Mouse (Mus musculus) liver, embryonic 16.5 days (tissue): Measurements from ENCODE around the gene Synj1. TPM values are rescaled to one million over a fixed set of nuclear protein-coding genes. Genes with fewer than 3 reads are reported as not detected.

Source experiments
- ATAC-seq: fragments of 200-750 bp; cut with Nextera tagmentation; 2 replicates; pipeline ENCODE4 v1.8.0; 2017; ENCODE audit warnings: low read depth, mild to moderate bottlenecking, moderate number of reproducible peaks, moderate library complexity
- H3K27ac ChIP-seq: fragments of 300-500 bp; sonication (generic); 2 replicates; pipeline ENCODE4 v1.5.1; 2014; ENCODE audit warnings: mild to moderate bottlenecking, low read length
- H3K27me3 ChIP-seq: fragments of 300-500 bp; sonication (generic); 2 replicates; pipeline ENCODE4 v1.6.1; 2014; ENCODE audit warnings: low read depth, low read length, mixed read lengths; ENCODE audit not compliant: control insufficient read depth, insufficient read depth
- H3K36me3 ChIP-seq: fragments of 300-500 bp; sonication (generic); 2 replicates; pipeline ENCODE4 v1.6.1; 2014; ENCODE audit warnings: mild to moderate bottlenecking; ENCODE audit not compliant: control insufficient read depth, insufficient read depth
- H3K4me1 ChIP-seq: fragments of 300-500 bp; sonication (generic); 2 replicates; pipeline ENCODE4 v1.6.1; 2014; ENCODE audit warnings: low read depth, low read length, mixed read lengths; ENCODE audit not compliant: control insufficient read depth
- H3K4me2 ChIP-seq: fragments of 300-500 bp; sonication (generic); 2 replicates; pipeline ENCODE4 v1.6.1; 2014; ENCODE audit warnings: low read depth, low read length, mixed read lengths
- H3K4me3 ChIP-seq: fragments of 300-500 bp; sonication (generic); 2 replicates; pipeline ENCODE4 v1.5.1; 2014; ENCODE audit warnings: low read depth, mild to moderate bottlenecking, low read length
- H3K9ac ChIP-seq: fragments of 300-500 bp; sonication (generic); 2 replicates; pipeline ENCODE4 v1.6.1; 2014; ENCODE audit warnings: low read depth, low read length
- H3K9me3 ChIP-seq: fragments of 300-500 bp; sonication (generic); replicated peaks from 2 replicates; pipeline ENCODE4 v1.6.1; 2016; ENCODE audit warnings: low read length; ENCODE audit not compliant: control insufficient read depth
- WGBS: fragments of 180-500 bp; shearing (Covaris S2); extraction: QIAGEN DNeasy Blood & Tissue Kit; methylation state at CpG from one replicate; pipeline ENCODE4 v1.1.7; 2014; ENCODE audit not compliant: insufficient replicate concordance; 5-methylcytosine and 5-hydroxymethylcytosine counted together
- polyA plus RNA-seq: library from polyadenylated mRNA; unstranded; fragments of >200 nt; fragmentation: Nextera tagmentation; extraction: Ambion mirVana; gene quantifications from 2 replicates; pipeline ENCODE4 v1.2.1, GENCODE M21; 2015

Gene Synj1
- polyA plus RNA-seq, 1 experiment from 2014 or later: 23.8 TPM

DNA sequence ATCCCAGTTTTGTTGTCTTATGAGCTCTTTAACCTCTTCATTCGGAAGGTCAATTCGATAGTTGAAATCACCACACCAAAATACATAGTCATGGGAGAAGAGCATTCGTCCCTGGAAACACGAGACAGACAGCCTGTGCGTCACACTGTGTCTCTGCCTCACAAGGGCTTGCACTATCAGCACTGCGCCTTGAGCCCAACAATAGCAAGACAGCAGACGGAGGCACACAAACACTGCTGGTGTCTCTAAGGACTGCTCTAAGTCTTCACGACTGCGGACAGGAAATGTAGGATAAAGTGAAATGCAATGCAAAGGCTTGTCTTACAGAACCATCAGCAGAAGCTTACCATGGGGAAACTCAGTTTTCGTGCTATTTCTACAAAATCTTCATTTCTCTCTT lies 47.2 kb downstream of the Synj1 start:
- 55% methylated on average over 10 of the region's 10 CpGs for WGBS
- ATAC-seq: peak; percentile 53
- H3K9me3 ChIP-seq: no peaks in the 10 kb centered on the region
- H3K9ac ChIP-seq: no peak overlapping the region
- H3K36me3 ChIP-seq: peaks cover 43% of the 10 kb centered on the region
- no peak overlapping the region for H3K4me3 ChIP-seq
- peak overlapping the region; percentile 39 for H3K27ac ChIP-seq
- H3K4me1 ChIP-seq: peaks cover 27% of the 10 kb centered on the region
- no peaks in the 10 kb centered on the region for H3K27me3 ChIP-seq
- H3K4me2 ChIP-seq: peak overlapping the region; percentile 31

GRCm38 (mm10) chr16:90963231-90963630 lies 47.9 kb downstream of the Synj1 start:
- Histone ChIP-seq H3K27ac (no peak overlapping the region), H3K27me3 (no peaks in the 10 kb centered on the region), H3K36me3 (peaks cover 39% of the 10 kb centered on the region), H3K9ac (no peak overlapping the region), H3K4me2 (no peak overlapping the region), H3K9me3 (no peaks in the 10 kb centered on the region), H3K4me1 (peaks cover 27% of the 10 kb centered on the region), H3K4me3 (no peak overlapping the region)
- 76% methylated on average over 4 of the region's 4 CpGs for WGBS
- no peak for ATAC-seq

GRCm38 (mm10) chr16:90958301-90959085 lies 52.6 kb downstream of the Synj1 start:
- peaks cover 46% of the 10 kb centered on the region for H3K36me3 ChIP-seq

GRCm38 (mm10) chr16:90955494-90955893 lies 55.6 kb downstream of the Synj1 start:
- Histone ChIP-seq H3K36me3 (peaks cover 41% of the 10 kb centered on the region), H3K4me3 (no peak overlapping the region)
- no peak for ATAC-seq

More at GRCm38 (mm10) chr16:90958301-90959085, 52.6 kb downstream of the Synj1 start:
- Histone ChIP-seq H3K4me1 (peaks cover 8% of the 10 kb centered on the region), H3K9me3 (no peaks in the 10 kb centered on the region), H3K9ac (no peak overlapping the region), H3K27me3 (no peaks in the 10 kb centered on the region), H3K4me3 (no peak overlapping the region), H3K4me2 (no peak overlapping the region), H3K27ac (no peak overlapping the region)
- ATAC-seq: no peak
- WGBS: 90% methylated on average over 5 of the region's 5 CpGs

GRCm38 (mm10) chr16:90953770-90954169 lies 57.3 kb downstream of the Synj1 start:
- Histone ChIP-seq H3K36me3 (peaks cover 36% of the 10 kb centered on the region), H3K9me3 (no peaks in the 10 kb centered on the region), H3K9ac (no peak overlapping the region), H3K27me3 (no peaks in the 10 kb centered on the region), H3K27ac (no peak overlapping the region), H3K4me1 (no peaks in the 10 kb centered on the region), H3K4me3 (no peak overlapping the region), H3K4me2 (no peak overlapping the region)
- 83% methylated on average over 6 of the region's 6 CpGs for WGBS
- ATAC-seq: no peak

More at GRCm38 (mm10) chr16:90955494-90955893, 55.6 kb downstream of the Synj1 start:
- Histone ChIP-seq H3K9ac (no peak overlapping the region), H3K4me2 (no peak overlapping the region), H3K27ac (no peak overlapping the region), H3K9me3 (no peaks in the 10 kb centered on the region), H3K4me1 (no peaks in the 10 kb centered on the region), H3K27me3 (no peaks in the 10 kb centered on the region)
- 85% methylated on average over 6 of the region's 6 CpGs for WGBS

DNA sequence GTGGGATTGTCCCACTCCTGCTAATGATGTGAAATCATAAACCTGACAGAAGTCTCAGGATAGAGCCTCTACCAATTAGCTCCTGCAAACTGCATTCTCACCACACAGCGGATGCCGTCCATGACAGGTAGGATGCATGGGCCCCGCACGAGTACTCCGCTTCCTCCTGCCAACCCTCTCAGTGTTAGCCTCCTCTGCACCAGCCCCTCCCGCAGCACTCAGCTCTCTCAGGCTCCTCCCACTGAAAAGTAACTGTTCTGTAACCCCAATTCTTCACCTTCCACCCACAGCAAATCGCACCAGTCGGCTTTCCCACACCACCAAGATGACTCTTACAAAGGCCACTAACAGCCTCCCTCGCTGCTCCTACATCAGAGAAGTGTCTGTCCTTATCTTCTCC lies 58.0 kb downstream of the Synj1 start:
- Histone ChIP-seq H3K9ac (no peak overlapping the region), H3K27ac (no peak overlapping the region), H3K4me2 (no peak overlapping the region), H3K4me1 (no peaks in the 10 kb centered on the region), H3K4me3 (no peak overlapping the region), H3K27me3 (no peaks in the 10 kb centered on the region), H3K36me3 (peaks cover 36% of the 10 kb centered on the region), H3K9me3 (no peaks in the 10 kb centered on the region)
- no peak for ATAC-seq
- 88% methylated on average over 9 of the region's 9 CpGs for WGBS

- Histone ChIP-seq H3K4me3 (no peak overlapping the region), H3K27ac (no peak overlapping the region), H3K4me1 (no peaks in the 10 kb centered on the region), H3K4me2 (no peak overlapping the region), H3K36me3 (peaks cover 34% of the 10 kb centered on the region), H3K9ac (no peak overlapping the region), H3K9me3 (no peaks in the 10 kb centered on the region), H3K27me3 (no peaks in the 10 kb centered on the region)
- no peak for ATAC-seq
- 46% methylated on average over 17 of the region's 17 CpGs for WGBS
Observed at GRCm38 (mm10) chr16:90950354-90950963, 60.6 kb downstream of the Synj1 start.

GRCm38 (mm10) chr16:90946977-90947376 lies 64.1 kb downstream of the Synj1 start:
- peaks cover 41% of the 10 kb centered on the region for H3K36me3 ChIP-seq
- H3K4me3 ChIP-seq: no peak overlapping the region
- no peak for ATAC-seq
- WGBS: 91% methylated on average over 8 of the region's 8 CpGs
- H3K9ac ChIP-seq: no peak overlapping the region
- H3K4me1 ChIP-seq: no peaks in the 10 kb centered on the region
- no peak overlapping the region for H3K27ac ChIP-seq
- H3K4me2 ChIP-seq: no peak overlapping the region
- no peaks in the 10 kb centered on the region for H3K27me3 ChIP-seq
- H3K9me3 ChIP-seq: no peaks in the 10 kb centered on the region

DNA sequence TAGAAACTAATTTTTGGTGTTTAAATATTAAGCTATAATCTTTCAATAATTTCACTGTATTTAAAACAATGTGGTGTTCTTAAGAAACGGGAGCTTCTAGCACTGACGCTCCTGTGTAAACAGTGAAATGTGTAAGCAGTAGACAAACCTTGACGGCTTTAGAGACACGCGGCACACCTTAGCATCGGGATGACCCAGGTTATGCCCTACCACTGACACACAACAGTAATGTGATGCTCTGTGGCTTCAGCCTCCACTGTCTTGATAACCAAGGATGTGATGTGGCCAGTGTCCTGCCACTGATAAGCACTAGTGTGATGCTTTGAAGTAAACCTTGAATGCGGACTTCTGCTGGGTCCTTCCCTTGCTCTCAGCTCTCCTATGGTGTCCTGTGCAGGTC lies 69.9 kb downstream of the Synj1 start:
- H3K27ac ChIP-seq: no peak overlapping the region
- H3K9ac ChIP-seq: no peak overlapping the region
- H3K4me2 ChIP-seq: no peak overlapping the region
- ATAC-seq: no peak
- no peaks in the 10 kb centered on the region for H3K27me3 ChIP-seq
- H3K4me3 ChIP-seq: no peak overlapping the region
- no peaks in the 10 kb centered on the region for H3K4me1 ChIP-seq
- H3K36me3 ChIP-seq: peaks cover 41% of the 10 kb centered on the region
- H3K9me3 ChIP-seq: no peaks in the 10 kb centered on the region
- 91% methylated on average over 7 of the region's 7 CpGs for WGBS
